Mouse (Mus musculus) mouse trophoblast stem cell (cell line): ENCODE results near the gene Slc12a3.

ENCODE experiments used
- in situ Hi-C, 2 experiments: fragments of 300-500 bp; cut with MseI, MboI; formaldehyde crosslinking; loops; 2 replicates in 1 of 2; 3 replicates in 1 of 2; pipeline ENCODE4 v1.15.1; 2025

Gene Slc12a3

GRCm38 (mm10) chr8:94330733-94331132 lies 1.7 kb downstream of the Slc12a3 start:
- in situ Hi-C loops: loop anchor here in 1 of 2 experiments (10.0 kb wide), 1 partner anchor 154 kb away; no protein-coding TSS in a partner anchor

GRCm38 (mm10) chr8:94333345-94333744 lies 4.3 kb downstream of the Slc12a3 start:
- in situ Hi-C loops: loop anchor here in 1 of 2 experiments (10.0 kb wide), 1 partner anchor 151 kb away; no protein-coding TSS in a partner anchor

GRCm38 (mm10) chr8:94337559-94337958 lies 8.6 kb downstream of the Slc12a3 start:
- in situ Hi-C loops: loop anchor here in 1 of 2 experiments (10.0 kb wide), 1 partner anchor 147 kb away; no protein-coding TSS in a partner anchor

GRCm38 (mm10) chr8:94340796-94341195 lies 11.8 kb downstream of the Slc12a3 start:
- in situ Hi-C loops: loop anchor here in 1 of 2 experiments (10.0 kb wide), 1 partner anchor 144 kb away; no protein-coding TSS in a partner anchor

GRCm38 (mm10) chr8:94342691-94343090 lies 13.7 kb downstream of the Slc12a3 start:
- in situ Hi-C loops: loop anchor here in 1 of 2 experiments (10.0 kb wide), 1 partner anchor 142 kb away; no protein-coding TSS in a partner anchor

- in situ Hi-C loops: loop anchor here in 1 of 2 experiments (10.0 kb wide), 1 partner anchor 142 kb away; no protein-coding TSS in a partner anchor
These were observed 14.3 kb downstream of the Slc12a3 start for GRCm38 (mm10) chr8:94343290-94343689.

GRCm38 (mm10) chr8:94343778-94344320 lies 14.8 kb downstream of the Slc12a3 start:
- in situ Hi-C loops: loop anchor here in 1 of 2 experiments (10.0 kb wide), 1 partner anchor 141 kb away; no protein-coding TSS in a partner anchor

- in situ Hi-C loops: loop anchor here in 1 of 2 experiments (10.0 kb wide), 1 partner anchor 139 kb away; no protein-coding TSS in a partner anchor
These were observed 16.7 kb downstream of the Slc12a3 start for GRCm38 (mm10) chr8:94345657-94346056.

- in situ Hi-C loops: loop anchor here in 1 of 2 experiments (10.0 kb wide), 1 partner anchor 139 kb away; no protein-coding TSS in a partner anchor
These were observed 17.3 kb downstream of the Slc12a3 start for GRCm38 (mm10) chr8:94346264-94346663.

- in situ Hi-C loops: loop anchor here in 1 of 2 experiments (10.0 kb wide), 1 partner anchor 136 kb away; no protein-coding TSS in a partner anchor
These were observed 19.4 kb downstream of the Slc12a3 start for GRCm38 (mm10) chr8:94348425-94348824.

- in situ Hi-C loops: no loop called here
These were observed 25.1 kb downstream of the Slc12a3 start for GRCm38 (mm10) chr8:94354069-94354531.

GRCm38 (mm10) chr8:94354571-94354970 lies 25.6 kb downstream of the Slc12a3 start:
- in situ Hi-C loops: no loop called here

- in situ Hi-C loops: no loop called here
These were observed 28.2 kb downstream of the Slc12a3 start for GRCm38 (mm10) chr8:94357220-94357619.

- in situ Hi-C loops: no loop called here
These were observed 29.5 kb downstream of the Slc12a3 start for GRCm38 (mm10) chr8:94358541-94358940.

GRCm38 (mm10) chr8:94361774-94362431 lies 32.9 kb downstream of the Slc12a3 start:
- in situ Hi-C loops: no loop called here

- in situ Hi-C loops: no loop called here
These were observed 33.7 kb downstream of the Slc12a3 start for GRCm38 (mm10) chr8:94362607-94363239.

- in situ Hi-C loops: no loop called here
These were observed 34.3 kb downstream of the Slc12a3 start for GRCm38 (mm10) chr8:94363288-94363688.

GRCm38 (mm10) chr8:94363906-94364305 lies 34.9 kb downstream of the Slc12a3 start:
- in situ Hi-C loops: no loop called here

- in situ Hi-C loops: no loop called here
These were observed 35.8 kb downstream of the Slc12a3 start for GRCm38 (mm10) chr8:94364686-94365312.

GRCm38 (mm10) chr8:94365410-94365981 lies 36.5 kb downstream of the Slc12a3 start:
- in situ Hi-C loops: no loop called here

- in situ Hi-C loops: no loop called here
These were observed 41.8 kb downstream of the Slc12a3 start for GRCm38 (mm10) chr8:94370839-94371238.
